Mouse (Mus musculus): ENCODE measurements at regions not wholly inside any gene's neighbourhood (a gene's known extent, or its start where the extent isn't known, plus 50 kb on each side); places are given as distances from the start of the nearest gene placed in this dataset.

GRCm38 (mm10) chr13:97434961-97435864 lies 194.3 kb downstream of the Enc1 start:
- no peak for DNase-seq (ENCODE audit: extremely low spot score in 1 of 2, low spot score in 2 of 2)
- Histone ChIP-seq H3K4me3 (peak overlapping the region; percentile 33), H3K27ac (no peak overlapping the region)
- no peak; the same call in 1 of the 2 replicates for TF ChIP-seq CTCF (IDR thresholded peaks at IDR 0.05)
- intact Hi-C loops (cut with DNase I) = loop anchor here (5.0 kb wide), 1 partner anchor 193 kb away; the partner anchor contains the start of gene Enc1

- intact Hi-C loops (cut with DNase I) = no loop called here
- no peak overlapping the region for H3K27ac ChIP-seq
- DNase-seq (ENCODE audit: extremely low spot score in 1 of 2, low spot score in 2 of 2) = no peak
- no peak for TF ChIP-seq CTCF (IDR thresholded peaks at IDR 0.05)
- H3K4me3 ChIP-seq = no peak overlapping the region
These were observed 193.3 kb downstream of the Enc1 start for GRCm38 (mm10) chr13:97434167-97434566.

DNA sequence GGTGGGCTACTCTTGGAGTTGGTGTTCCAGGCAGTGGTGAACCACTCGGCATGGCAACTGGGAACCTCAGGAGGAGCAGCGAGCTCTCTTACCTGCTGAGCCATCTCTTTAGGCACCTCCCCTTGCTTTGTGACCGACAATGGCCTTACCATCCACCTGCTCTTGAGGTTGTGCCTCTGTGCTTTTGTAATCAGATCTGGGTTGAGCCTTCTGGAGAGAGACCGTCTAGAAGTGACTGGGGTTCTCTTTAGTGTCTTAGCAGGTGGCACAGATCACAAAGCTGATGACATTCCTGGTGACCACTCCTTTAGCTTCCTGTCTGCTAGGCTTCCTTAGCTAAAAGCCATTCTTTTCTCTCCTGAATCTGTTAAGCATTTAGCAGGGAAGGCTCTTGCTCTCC lies 191.7 kb downstream of the Enc1 start:
- no peak for DNase-seq (ENCODE audit: extremely low spot score in 1 of 2, low spot score in 2 of 2)
- H3K27ac ChIP-seq = no peak overlapping the region
- intact Hi-C loops (cut with DNase I) = no loop called here
- no peak overlapping the region for H3K4me3 ChIP-seq
- no peak for TF ChIP-seq CTCF (IDR thresholded peaks at IDR 0.05)

DNA sequence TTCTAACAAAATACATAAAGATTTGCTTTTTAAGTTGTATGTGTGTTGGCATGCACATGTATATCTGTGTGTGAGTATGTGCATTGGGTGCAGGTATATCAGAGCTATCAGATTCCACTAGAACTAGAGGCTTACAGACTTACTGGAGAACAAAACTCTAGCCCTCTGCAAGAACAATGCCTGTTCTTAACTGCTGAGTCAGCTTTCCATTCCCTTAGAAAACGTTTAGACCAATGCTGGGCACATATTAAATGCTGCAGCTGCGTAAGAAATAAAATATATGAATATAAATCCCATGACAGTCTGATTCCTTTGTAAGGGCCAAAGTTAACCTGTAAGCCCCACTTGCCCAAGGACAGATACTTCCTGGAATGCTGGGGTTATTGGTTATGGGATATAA lies 190.0 kb downstream of the Enc1 start:
- no peak for DNase-seq (ENCODE audit: extremely low spot score in 1 of 2, low spot score in 2 of 2)
- Histone ChIP-seq H3K4me3 (no peak overlapping the region), H3K27ac (no peak overlapping the region)
- intact Hi-C loops (cut with DNase I) = no loop called here
- no peak for TF ChIP-seq CTCF (IDR thresholded peaks at IDR 0.05)

- DNase-seq (ENCODE audit: extremely low spot score in 1 of 2, low spot score in 2 of 2) = no peak
- no peak overlapping the region for H3K27ac ChIP-seq
- TF ChIP-seq CTCF (IDR thresholded peaks at IDR 0.05) = no peak
- no peak overlapping the region for H3K4me3 ChIP-seq
- intact Hi-C loops (cut with DNase I) = no loop called here
These were observed 187.3 kb downstream of the Enc1 start for GRCm38 (mm10) chr13:97428163-97428562.

GRCm38 (mm10) chr13:97427537-97427936 lies 186.6 kb downstream of the Enc1 start:
- intact Hi-C loops (cut with DNase I) = no loop called here
- no peak overlapping the region for H3K27ac ChIP-seq
- H3K4me3 ChIP-seq = no peak overlapping the region
- TF ChIP-seq CTCF (IDR thresholded peaks at IDR 0.05) = no peak
- no peak for DNase-seq (ENCODE audit: extremely low spot score in 1 of 2, low spot score in 2 of 2)

DNA sequence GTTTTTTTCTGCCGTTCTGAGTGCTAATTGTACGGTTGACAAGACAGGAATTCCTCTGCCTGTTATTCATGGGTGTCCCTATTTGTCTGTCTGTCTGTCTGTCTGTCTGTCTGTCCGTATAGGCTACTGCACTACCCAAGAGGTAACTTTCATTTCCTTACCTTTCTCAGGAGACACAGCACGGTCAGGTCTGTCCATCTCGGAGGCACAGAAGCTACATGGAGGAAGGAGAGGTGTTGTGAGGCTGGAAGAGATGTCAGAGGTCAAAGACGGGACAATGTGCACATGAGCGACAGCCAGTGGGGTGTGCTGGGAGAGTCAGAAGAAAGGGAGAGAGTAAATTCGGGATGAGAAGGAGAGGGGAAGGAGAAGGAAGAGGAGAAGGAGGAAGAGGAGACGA lies 184.8 kb downstream of the Enc1 start:
- no peak for DNase-seq (ENCODE audit: extremely low spot score in 1 of 2, low spot score in 2 of 2)
- no peak overlapping the region for H3K4me3 ChIP-seq

GRCm38 (mm10) chr13:97423911-97424310 lies 183.0 kb downstream of the Enc1 start:
- DNase-seq (ENCODE audit: extremely low spot score in 1 of 2, low spot score in 2 of 2) = no peak
- no peak for TF ChIP-seq CTCF (IDR thresholded peaks at IDR 0.05)
- intact Hi-C loops (cut with DNase I) = no loop called here
- Histone ChIP-seq H3K4me3 (no peak overlapping the region), H3K27ac (peak overlapping the region; percentile 59)

More for the DNA sequence above, 184.8 kb downstream of the Enc1 start:
- H3K27ac ChIP-seq = no peak overlapping the region
- intact Hi-C loops (cut with DNase I) = no loop called here
- TF ChIP-seq CTCF (IDR thresholded peaks at IDR 0.05) = no peak

DNA sequence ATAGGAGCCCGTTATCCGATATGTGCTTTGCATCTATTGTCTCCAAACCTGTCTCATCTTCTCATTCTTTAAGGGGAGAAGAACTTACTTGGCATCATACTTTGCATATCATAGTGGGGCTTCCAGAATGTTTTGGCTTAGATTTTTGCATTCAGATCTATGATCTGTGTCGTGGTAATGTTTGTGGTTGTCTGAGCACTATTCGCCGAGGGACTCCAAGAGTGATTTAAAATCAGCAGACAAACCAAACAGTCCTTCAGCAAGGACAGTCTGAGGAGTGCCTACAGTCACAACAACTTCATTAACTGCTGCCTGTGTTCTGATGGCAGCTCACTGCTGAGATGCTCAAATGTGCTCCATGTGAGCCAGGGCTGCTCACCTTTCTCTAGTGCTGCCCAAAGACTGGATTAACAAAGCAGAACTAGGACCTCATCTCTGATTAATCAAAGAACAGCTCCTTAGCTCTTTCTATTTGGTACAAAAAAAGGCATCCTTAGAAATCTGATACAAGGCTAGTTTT lies 182.5 kb downstream of the Enc1 start:
- Histone ChIP-seq H3K4me3 (no peak overlapping the region), H3K27ac (peak overlapping the region; percentile 62)
- intact Hi-C loops (cut with DNase I) = no loop called here
- TF ChIP-seq CTCF (IDR thresholded peaks at IDR 0.05) = no peak
- no peak for DNase-seq (ENCODE audit: extremely low spot score in 1 of 2, low spot score in 2 of 2)

- no peak for DNase-seq (ENCODE audit: extremely low spot score in 1 of 2, low spot score in 2 of 2)
- H3K27ac ChIP-seq = peak overlapping the region; percentile 62
These were observed 182.0 kb downstream of the Enc1 start for GRCm38 (mm10) chr13:97422897-97423296.

DNA sequence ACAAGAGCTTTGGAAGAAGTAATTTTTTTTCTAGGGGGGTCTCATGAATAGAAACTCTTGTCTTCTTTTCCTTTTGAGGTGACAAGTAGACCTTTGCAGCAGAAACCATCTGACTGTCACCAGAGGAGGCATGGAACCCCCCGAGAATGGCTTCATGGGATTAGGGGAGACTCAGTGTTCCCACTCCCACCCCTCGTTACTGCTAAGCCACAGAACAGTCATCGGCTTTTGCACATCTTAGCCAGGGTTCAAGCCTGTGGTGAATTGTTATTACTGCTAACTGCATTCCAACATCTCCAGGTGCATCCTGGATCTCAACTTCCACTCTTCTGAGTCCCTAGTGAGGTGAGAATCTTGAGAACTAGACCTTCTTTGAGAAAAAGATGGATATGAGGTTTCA lies 180.9 kb downstream of the Enc1 start:
- no peak overlapping the region for H3K27ac ChIP-seq
- H3K4me3 ChIP-seq = no peak overlapping the region
- no peak for DNase-seq (ENCODE audit: extremely low spot score in 1 of 2, low spot score in 2 of 2)
- no peak for TF ChIP-seq CTCF (IDR thresholded peaks at IDR 0.05)
- intact Hi-C loops (cut with DNase I) = no loop called here

More at GRCm38 (mm10) chr13:97422897-97423296, 182.0 kb downstream of the Enc1 start:
- intact Hi-C loops (cut with DNase I) = no loop called here
- no peak for TF ChIP-seq CTCF (IDR thresholded peaks at IDR 0.05)
- no peak overlapping the region for H3K4me3 ChIP-seq

DNA sequence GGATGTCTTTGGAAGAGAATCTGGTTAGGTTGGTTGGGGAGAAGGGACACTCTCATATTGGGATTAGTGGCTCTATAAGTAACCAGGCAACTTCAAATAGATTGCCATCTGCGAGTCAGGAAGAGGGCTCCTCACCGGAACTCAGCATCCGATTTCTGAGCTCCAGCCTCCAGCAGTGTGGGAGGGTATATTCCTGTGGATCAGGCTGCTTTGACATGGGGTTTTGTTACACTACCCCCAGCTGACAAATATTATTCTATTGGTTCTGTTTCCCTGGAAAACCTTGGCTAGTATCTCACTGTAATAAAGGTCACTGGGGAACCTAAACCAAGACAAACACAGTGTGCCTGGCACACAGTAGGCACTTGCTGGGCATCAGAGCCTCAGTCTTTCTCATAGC lies 179.9 kb downstream of the Enc1 start:
- no peak for TF ChIP-seq CTCF (IDR thresholded peaks at IDR 0.05)
- no peak for DNase-seq (ENCODE audit: extremely low spot score in 1 of 2, low spot score in 2 of 2)
- no peak overlapping the region for H3K27ac ChIP-seq
- no peak overlapping the region for H3K4me3 ChIP-seq
- intact Hi-C loops (cut with DNase I) = no loop called here

All from left cerebral cortex, adult 2 months (tissue).